Mouse (Mus musculus): ENCODE data around the gene B9d1.

GRCm38 (mm10) chr11:61541106-61541505, 36.2 kb downstream of the B9d1 start:
- TF ChIP-seq CTCF (IDR thresholded peaks at IDR 0.05; ENCODE audit: borderline replicate concordance, extremely low read depth, insufficient read depth, insufficient read length) (no peak), POLR2A (IDR thresholded peaks at IDR 0.05; ENCODE audit: borderline replicate concordance, extremely low read depth, insufficient read depth, insufficient read length, poor library complexity, severe bottlenecking) (no peak)

Measured in brain, embryonic 14.5 days (tissue).